Mouse (Mus musculus) CD4-positive, CD25-positive, alpha-beta regulatory T cell, adult 9 weeks (primary cell): Measurements from ENCODE around the gene Tmco5. TPM values are rescaled to one million over a fixed set of nuclear protein-coding genes. Genes with fewer than 3 reads are reported as not detected.

Source experiments
- polyA plus RNA-seq: library from polyadenylated mRNA; unstranded; fragments of 100-300 nt; shearing (Covaris generic); gene quantifications from one replicate; pipeline ENCODE4 v1.2.1, GENCODE M21; 2017

Gene Tmco5
- polyA plus RNA-seq, result not detected

DNA sequence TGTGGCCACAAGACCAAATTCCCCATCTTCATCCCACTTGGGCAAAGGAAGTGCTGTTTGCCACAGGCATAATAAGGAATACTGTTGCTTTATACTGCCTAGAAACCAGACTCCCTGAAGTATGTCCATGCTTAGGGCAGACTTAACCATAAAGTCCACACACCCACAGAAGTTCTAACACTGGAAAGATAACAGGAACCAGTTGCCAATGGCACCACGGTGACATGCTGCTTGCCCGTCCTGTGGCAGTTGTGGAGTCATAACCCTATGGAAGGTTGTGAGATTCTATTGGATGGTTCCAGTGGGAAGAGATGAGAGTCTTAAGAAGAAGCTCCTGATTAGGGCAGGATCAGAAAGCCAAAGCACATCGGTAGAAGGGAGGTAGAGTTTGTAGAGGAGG, at the start of gene Tmco5:
Gene Tmco5, plus strand, starts transcription at position 301 of the 400 bp plus-strand sequence.

Other genes with a start within 250 kb of the Tmco5 start
- 0.52 TPM for gene Spred1, start 242.7 kb downstream of the Tmco5 start, polyA plus RNA-seq